Mouse (Mus musculus) macrophage (primary cell): ENCODE measurements around the gene Mapk1ip1. TPM values are rescaled to one million over a fixed set of nuclear protein-coding genes. Genes with fewer than 3 reads are reported as not detected.

Source experiments
- H3K27ac ChIP-seq: fragments of 350-480 bp; formaldehyde crosslinking; 2 replicates; pipeline ENCODE4 v1.9.0; 2021
- H3K36me3 ChIP-seq: fragments of 350-480 bp; formaldehyde crosslinking; 2 replicates; pipeline ENCODE4 v1.9.0; 2021; ENCODE audit errors: inconsistent target
- H3K4me3 ChIP-seq: fragments of 350-480 bp; formaldehyde crosslinking; 2 replicates; pipeline ENCODE4 v1.9.0; 2021; ENCODE audit errors: inconsistent target
- H3K79me2 ChIP-seq: fragments of 350-480 bp; formaldehyde crosslinking; 2 replicates; pipeline ENCODE4 v1.9.0; 2021; ENCODE audit errors: inconsistent target
- WGBS: methylation state at CpG from one replicate; pipeline ENCODE4 v1.1.7; 2026; ENCODE audit warnings: inconsistent platforms; ENCODE audit not compliant: missing documents; 5-methylcytosine and 5-hydroxymethylcytosine counted together
- polyA plus RNA-seq: library from polyadenylated mRNA; stranded (reverse); fragments of 250-400 nt; gene quantifications from 3 replicates; pipeline ENCODE4 v1.2.4, GENCODE M21; 2018; ENCODE audit warnings: inconsistent platforms

The Mapk1ip1 gene
- polyA plus RNA-seq, 1 experiment from 2014 or later: 14.9 TPM

GRCm38 (mm10) chr7:138807146-138807545 is 38.9 kb downstream of the Mapk1ip1 start:
- Histone ChIP-seq H3K4me3 (no peak overlapping the region), H3K79me2 (no peaks in the 10 kb centered on the region), H3K36me3 (no peaks in the 10 kb centered on the region), H3K27ac (no peak overlapping the region)
- WGBS: 89% methylated on average over 3 of the region's 3 CpGs

- Histone ChIP-seq H3K27ac (no peak overlapping the region), H3K79me2 (no peaks in the 10 kb centered on the region), H3K36me3 (no peaks in the 10 kb centered on the region), H3K4me3 (no peak overlapping the region)
- 19% methylated on average over 4 of the region's 4 CpGs for WGBS
Observed at GRCm38 (mm10) chr7:138803386-138803785, 42.7 kb downstream of the Mapk1ip1 start.

- 82% methylated on average over 5 of the region's 5 CpGs for WGBS
- H3K27ac ChIP-seq: no peak overlapping the region
- no peaks in the 10 kb centered on the region for H3K36me3 ChIP-seq
- H3K4me3 ChIP-seq: no peak overlapping the region
- H3K79me2 ChIP-seq: no peaks in the 10 kb centered on the region
Observed at GRCm38 (mm10) chr7:138788109-138788508, 58.0 kb downstream of the Mapk1ip1 start.

Other genes with a start within 250 kb of the Mapk1ip1 start
- 21.1 to 36.7 TPM (median 24.8 TPM) in 3 replicates for gene Ppp2r2d, start 194 bp downstream of the Mapk1ip1 start, polyA plus RNA-seq
- 17.6 to 23.6 TPM (median 18.6 TPM) in 3 replicates for gene Bnip3, start 63.2 kb upstream of the Mapk1ip1 start, polyA plus RNA-seq
- gene Jakmip3, start 94.5 kb upstream of the Mapk1ip1 start, polyA plus RNA-seq: not detected in 3 replicates
- not detected in 3 replicates for gene Dpysl4, start 239.7 kb upstream of the Mapk1ip1 start, polyA plus RNA-seq